Mouse (Mus musculus) bone marrow, adult 2 months (tissue): ENCODE measurements at regions not wholly inside any gene's neighbourhood (a gene's known extent, or its start where the extent isn't known, plus 50 kb on each side); places are given as distances from the start of the nearest gene placed in this dataset.

Source experiments
- CTCF ChIP-seq: fragments of 200-500 bp; IDR thresholded peaks from 2 replicates; pipeline ENCODE4 v1.5.1; 2011; ENCODE audit warnings: low read length, control low read depth; ENCODE audit not compliant: control insufficient read depth, insufficient read depth
- POLR2A ChIP-seq: fragments of 200-500 bp; IDR thresholded peaks from 2 replicates; pipeline ENCODE4 v1.6.1; 2011; ENCODE audit warnings: low read depth, mild to moderate bottlenecking, control low read depth, low read length, borderline replicate concordance; ENCODE audit not compliant: control insufficient read depth

DNA sequence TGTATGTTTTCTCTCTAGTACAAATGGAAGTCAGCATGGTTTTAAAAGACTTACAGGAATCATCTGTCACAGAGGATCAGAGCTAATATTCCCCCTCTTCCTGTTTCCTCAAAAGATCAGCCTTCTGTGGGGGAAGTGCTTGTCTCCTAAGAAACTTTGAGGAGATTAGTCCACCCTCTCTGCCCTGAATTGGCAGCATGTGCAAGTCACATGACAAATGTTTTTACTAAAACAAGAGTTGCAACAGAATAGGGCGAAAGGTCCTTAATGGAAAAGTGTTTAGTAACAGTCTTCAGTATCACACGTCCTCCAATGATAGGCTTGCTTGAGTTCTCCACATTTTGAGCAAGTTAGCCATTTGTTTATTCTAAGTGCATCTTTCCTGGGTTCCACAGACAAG is 162.8 kb downstream of the Fzd1 start:
- TF ChIP-seq CTCF (no peak), POLR2A (no peak)
